Mouse (Mus musculus) adrenal gland, postnatal 4 days (tissue): ENCODE data around the gene Efna4. TPM values are rescaled to one million over a fixed set of nuclear protein-coding genes. Genes with fewer than 3 reads are reported as not detected.

Experiments
- DNase-seq, 2 experiments: peaks; one replicate each; pipeline ENCODE4 v3.0.0; 2021 to 2022; ENCODE audit warnings: low spot score in 2 of 2, mixed read lengths in 2 of 2
- total RNA-seq, 2 experiments: library from RNA; stranded (reverse); gene quantifications; 2 replicates each; pipeline ENCODE4 v1.2.3; 2021

Gene Efna4
- total RNA-seq, 2 experiments from 2014 or later, result 3.3 to 6.1 TPM

- no peak for DNase-seq
Measured at GRCm38 (mm10) chr3:89331561-89331960, 6.3 kb downstream of the Efna4 start.

DNA sequence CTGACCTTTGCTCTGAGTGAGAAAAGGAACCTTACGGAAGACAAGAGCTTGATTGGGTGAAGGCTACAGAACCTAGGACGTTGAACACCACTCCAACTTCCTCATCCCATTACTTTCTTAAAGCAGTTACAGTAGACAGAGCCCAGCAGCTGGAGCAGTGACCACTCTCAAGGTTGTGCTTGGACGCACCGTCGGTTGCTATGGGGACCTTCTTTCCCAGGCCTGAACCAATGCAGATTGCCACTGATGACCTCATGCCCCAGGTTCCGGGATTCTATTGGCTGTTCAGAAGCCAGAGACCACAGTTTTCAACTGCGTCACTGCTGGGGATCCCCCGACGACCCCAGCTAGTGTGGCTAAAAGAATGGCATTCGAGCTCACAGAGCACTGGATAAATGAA, 6.9 kb downstream of the Efna4 start:
- no peak for DNase-seq

GRCm38 (mm10) chr3:89330346-89330745, 7.5 kb downstream of the Efna4 start:
- DNase-seq, result no peak

DNA sequence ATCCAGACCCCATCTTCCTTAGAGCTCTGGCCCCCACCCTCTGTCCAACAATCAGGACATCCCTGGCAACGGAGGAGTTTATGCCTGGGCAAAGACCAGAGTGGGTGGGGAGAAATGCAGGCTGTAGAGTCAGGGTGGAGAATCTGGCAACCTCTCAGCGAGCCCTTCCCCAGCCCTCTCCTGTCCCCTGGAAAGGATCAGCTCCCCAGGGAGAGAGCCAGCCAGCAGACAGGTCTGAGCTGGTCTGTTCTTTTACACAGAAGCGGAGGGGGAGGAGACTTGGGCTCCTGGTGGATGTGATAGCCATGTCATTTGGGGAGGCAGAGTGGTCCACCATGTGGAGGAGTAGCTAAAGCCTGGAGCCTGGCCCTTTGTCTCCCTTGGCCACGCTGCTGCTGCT, 9.2 kb downstream of the Efna4 start:
- DNase-seq, result no peak

DNA sequence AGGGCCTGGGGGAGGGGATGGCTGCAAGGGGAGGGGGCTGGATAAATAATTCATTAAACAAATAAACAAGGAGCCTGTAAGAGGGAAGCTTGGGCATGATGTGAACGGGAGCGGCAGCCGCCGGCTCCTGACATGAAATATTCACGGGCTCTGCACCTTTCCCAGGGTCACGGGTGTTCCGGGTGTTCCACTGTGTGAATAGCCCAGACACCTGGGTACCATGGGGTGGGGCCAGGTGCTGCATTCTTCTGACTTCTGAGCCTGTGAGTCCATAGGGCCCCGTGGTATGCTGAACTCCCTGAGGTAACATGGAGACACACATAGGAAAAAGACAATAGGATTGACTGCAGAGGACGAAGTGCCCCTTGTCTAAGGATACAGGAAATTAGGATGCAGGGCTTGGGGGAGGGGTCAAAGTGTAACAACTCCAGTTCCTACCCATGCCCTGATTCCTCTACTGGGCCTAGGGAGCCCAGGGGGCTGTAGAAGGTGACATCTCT, 10.4 kb downstream of the Efna4 start:
- no peak for DNase-seq

DNA sequence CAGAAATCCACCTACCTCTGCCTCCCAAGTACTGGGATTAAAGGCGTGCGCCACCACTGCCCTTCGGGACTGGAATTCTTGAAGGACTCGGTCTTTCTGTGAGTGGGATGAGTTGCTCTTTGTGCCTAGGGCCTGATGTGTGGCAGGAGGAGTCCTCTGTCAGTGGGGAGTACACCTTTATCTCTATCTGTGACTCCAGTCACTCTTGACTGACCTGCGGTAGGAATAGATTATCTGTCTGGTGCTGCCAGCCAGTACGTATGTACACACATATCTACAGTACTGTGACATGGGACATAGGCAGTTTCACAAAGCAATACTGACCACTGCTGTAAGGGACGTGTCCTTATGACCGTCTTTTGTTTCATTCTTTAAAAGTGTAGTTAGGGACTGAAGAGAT, 11.9 kb downstream of the Efna4 start:
- DNase-seq, result no peak

GRCm38 (mm10) chr3:89322514-89323165, 15.2 kb downstream of the Efna4 start, which contains the start of gene Efna3:
Gene Efna3 (minus strand): TSS chr3:89322965.
- DNase-seq, result no peak

- no peak for DNase-seq
Measured at GRCm38 (mm10) chr3:89322131-89322500, 15.7 kb downstream of the Efna4 start.

GRCm38 (mm10) chr3:89321183-89322130, 16.4 kb downstream of the Efna4 start:
- no peak for DNase-seq

GRCm38 (mm10) chr3:89320581-89321182, 17.1 kb downstream of the Efna4 start:
- no peak for DNase-seq

DNA sequence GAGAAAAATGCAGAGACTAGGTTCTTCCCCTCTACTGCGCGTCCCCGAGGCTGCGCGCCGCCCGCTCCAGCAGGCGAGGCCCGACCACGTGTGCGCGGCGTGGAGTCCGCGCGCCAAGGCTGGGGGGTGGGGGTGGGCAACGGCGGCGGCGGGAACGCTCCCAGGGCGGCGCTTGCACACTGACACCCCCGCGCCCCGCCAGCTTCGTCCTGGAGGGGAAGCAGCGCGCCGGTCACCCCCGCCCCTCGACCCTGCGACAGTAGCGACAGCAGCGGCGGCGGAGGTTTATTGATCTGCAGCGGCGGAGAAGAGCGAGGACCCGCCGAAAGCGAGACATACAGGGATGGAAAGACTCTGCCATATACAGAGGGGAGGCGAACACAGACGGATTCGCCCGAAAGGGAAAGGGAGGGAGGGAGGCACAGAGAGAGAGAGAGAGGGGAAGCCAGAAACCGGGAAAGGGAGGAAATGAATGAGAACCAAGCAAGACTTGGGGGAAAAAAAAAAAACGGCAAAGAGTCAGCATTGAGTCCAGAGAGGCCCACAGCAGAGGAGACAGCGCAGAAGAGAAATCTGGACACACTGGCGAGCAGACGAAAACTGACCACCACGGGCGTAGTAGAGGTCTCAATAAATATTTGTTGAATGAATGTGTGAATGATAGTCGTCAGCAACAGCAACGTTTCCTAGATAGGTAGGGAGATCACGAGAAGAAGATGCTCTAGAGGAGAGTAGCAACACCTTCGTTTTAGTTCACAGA, 18.1 kb downstream of the Efna4 start:
- no peak for DNase-seq

DNA sequence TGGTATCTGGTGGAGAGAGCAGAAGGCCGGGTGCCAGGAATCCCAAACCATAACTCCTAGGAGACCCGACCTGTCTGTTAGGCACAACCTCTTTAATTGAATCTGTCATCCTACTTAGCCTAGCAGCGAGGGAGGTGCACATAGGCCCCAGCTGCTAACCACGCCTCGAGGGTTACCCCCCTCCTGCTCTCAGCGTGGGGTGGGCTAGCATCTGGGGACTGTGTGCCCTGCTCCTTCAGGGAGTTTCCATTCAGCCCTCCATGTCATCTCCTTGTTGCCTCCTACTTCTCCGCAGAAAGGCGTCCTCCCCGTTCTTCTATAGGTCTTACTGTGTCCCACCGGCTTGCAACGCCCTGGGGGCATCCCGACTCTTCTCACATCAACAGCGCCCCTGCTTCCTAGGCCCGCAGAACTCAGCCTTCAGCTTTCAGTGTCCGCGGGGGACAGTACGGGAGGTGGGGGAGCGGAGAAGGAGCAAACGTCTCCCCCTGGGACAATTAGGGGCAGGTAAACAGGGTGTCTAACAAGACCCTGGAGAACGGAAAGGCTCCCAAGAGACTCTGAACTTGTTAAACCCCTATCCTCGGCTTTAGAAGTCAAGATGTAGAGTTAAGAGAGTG, 18.7 kb downstream of the Efna4 start:
- DNase-seq, result no peak

- DNase-seq, result no peak
Measured at GRCm38 (mm10) chr3:89318316-89318715, 19.5 kb downstream of the Efna4 start.

GRCm38 (mm10) chr3:89317246-89317645, 20.6 kb downstream of the Efna4 start:
- no peak for DNase-seq

- peak in 1 of 2 experiments; percentile 75 for DNase-seq
Measured at GRCm38 (mm10) chr3:89316833-89317232, 21.0 kb downstream of the Efna4 start.

GRCm38 (mm10) chr3:89315930-89316831, 21.6 kb downstream of the Efna4 start:
- no peak for DNase-seq

GRCm38 (mm10) chr3:89315195-89315929, 22.5 kb downstream of the Efna4 start:
- peak; percentile 54 to 65 for DNase-seq

DNA sequence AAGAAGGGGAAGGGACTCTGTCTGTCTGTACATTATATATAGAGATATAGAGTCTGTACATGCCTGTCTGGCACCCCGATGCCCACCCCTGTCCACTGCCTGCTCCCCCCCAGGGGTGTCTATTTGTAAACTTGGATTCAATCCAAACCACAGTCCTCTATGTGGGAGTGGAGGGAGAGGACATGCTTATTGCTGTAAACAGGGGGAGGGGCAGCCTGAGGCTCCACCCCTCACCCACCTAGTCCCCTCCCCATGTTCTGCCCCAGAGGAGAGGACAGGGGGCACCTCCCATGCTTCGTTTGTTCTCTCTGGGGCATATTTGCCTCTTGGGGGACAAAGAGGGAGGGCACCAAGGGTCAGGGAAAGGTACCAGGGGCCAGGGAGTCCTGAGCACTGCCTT, 23.0 kb downstream of the Efna4 start:
- no peak for DNase-seq

GRCm38 (mm10) chr3:89314340-89314739, 23.5 kb downstream of the Efna4 start:
- no peak for DNase-seq
